Mouse (Mus musculus) cerebral cortex, adult 2 months (tissue): ENCODE measurements around the gene Micu1.

Experiments
- WGBS: fragments of 180-500 bp; shearing (Covaris S2); methylation state at CpG from one replicate; pipeline ENCODE4 v1.1.7; 2018; 5-methylcytosine and 5-hydroxymethylcytosine counted together

Gene Micu1

GRCm38 (mm10) chr10:59721555-59721954 is 19.3 kb downstream of the Micu1 start:
- whole genome bisulfite sequencing = 73% methylated on average over 4 of the region's 4 CpGs

DNA sequence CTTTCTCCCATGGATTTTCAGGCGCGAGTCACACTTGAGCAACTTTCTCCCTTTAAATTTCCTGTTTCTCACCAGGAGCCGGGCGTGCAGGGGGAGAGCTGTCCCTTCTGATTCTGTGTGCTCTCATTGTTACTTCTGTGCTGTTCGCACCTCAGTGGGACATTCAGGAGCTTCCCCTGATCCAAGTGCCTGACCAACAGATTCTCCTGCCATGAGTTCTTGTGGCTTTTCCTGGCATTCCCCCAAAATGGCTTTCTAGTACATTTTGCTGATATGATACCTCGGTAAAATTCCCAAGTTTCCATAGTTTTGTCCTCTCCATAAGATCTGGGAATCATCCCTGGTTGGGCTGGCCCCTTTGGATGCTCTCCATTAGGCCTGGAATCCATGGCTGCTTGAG is 25.0 kb downstream of the Micu1 start:
- 82% methylated on average over 6 of the region's 6 CpGs for WGBS

GRCm38 (mm10) chr10:59729261-59729660 is 27.0 kb downstream of the Micu1 start:
- WGBS = 83% methylated on average over 9 of the region's 9 CpGs

GRCm38 (mm10) chr10:59729842-59730241 is 27.6 kb downstream of the Micu1 start:
- 68% methylated on average over 4 of the region's 4 CpGs for WGBS

DNA sequence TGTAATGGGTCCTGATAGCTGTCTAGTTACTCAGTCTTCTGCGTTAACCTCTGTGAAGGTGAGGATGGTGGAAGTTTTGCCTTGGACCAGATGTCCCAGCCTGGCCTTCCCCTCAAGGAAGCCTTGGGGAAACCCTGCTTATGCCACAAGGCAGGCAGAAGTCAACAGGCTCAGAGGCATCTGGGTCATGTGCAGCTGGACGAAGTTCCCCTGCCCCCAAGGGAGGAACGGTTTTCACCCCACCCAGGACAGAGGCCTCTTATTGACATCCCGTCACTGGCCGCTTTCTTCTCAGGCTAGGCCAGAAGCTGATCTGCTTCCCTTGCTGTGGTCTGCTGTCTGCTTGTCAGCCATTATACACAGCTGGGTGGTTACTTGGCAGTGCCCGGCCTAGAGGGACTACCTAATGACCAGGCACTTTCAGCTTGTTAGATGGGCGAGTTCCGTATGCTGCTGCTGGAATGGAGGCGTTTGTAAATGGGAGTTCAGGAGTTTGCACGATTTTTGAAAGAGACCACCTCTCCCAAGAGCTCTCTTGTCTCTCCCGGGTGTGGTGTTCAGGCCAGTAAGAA is 33.8 kb downstream of the Micu1 start:
- 63% methylated on average over 11 of the region's 11 CpGs for WGBS

- 74% methylated on average over 4 of the region's 4 CpGs for WGBS
Measured at GRCm38 (mm10) chr10:59741448-59741847, 39.2 kb downstream of the Micu1 start.

DNA sequence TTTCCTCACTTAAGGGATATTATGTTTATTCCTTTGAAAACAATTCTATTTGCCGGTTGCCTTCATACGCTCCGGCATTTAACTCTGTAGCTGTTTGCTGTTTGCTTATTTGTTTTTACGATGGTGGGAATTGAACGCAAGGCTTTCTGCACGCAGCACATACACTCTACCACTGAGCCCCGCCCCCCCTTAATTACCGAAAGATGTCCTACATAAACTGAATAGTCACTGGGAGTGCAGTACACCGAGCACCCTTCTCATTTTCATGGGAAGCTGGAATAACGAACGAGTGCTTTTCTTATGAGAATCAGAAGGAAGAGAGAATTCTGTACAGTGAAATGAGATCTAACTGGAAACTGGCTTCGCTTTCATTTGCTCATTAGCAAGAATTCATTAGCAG is 41.1 kb downstream of the Micu1 start:
- WGBS = 69% methylated on average over 12 of the region's 12 CpGs

DNA sequence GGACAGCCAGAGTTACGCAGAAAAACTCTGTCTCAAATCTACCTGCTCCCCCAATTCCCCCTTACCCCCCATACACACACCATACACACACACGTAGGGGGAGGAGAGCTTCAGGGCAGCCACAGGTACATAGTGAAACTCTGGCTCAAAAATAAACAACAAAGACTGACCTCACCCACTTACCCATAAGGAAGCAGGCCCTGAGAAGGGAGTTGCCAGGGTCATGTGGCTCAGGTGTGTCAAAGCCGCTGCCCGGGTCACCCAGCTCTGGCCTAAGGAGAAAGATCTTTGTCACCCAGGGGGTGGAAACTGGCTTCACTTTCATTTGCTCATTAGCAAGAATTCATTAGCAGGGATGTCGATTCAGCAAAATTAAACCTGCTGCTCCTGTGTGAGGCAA is 41.7 kb downstream of the Micu1 start:
- 74% methylated on average over 5 of the region's 5 CpGs for WGBS

DNA sequence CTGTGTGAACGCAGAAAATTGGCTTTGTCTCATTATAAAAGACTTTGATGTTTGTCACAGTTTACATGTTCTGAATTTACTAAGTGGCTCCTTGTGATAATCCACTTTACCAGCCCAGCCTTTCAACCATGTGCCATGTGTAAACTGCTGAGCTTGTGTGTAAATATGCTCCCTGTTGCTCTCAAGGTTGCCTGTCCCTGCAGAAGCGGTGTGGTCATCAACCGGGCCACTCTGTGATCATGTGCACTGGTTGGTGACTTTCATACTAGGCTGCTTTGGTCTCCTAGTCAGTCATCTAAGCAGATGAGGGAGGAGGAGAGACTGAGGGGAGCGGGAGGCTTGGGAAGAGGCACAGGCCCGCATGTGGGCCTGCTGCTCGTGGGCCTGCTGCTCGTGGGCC is 45.1 kb downstream of the Micu1 start:
- WGBS = 80% methylated on average over 7 of the region's 7 CpGs

DNA sequence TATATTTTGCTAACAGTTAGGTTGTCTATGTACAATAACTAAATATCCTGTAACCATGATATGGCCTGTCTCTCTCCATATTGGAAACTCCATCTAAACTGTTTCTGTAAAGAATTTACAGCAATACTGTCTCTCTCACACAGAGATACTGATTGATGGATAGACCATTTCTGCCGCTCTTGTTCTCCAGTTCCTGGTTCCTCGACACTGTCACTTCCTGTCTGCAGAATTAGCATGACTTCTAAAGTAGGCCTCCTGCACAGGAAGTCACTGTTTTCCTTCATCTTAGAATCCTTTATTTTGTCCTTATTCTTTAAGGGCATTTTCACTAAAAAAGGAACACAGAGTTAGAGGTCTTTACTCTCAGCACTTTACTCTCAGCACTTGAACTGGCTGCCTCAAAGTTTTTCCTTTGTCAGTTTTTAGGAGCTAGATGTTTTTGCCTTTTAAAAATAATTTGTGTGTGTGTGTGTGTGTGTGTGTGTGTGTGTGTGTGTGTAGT is 46.5 kb downstream of the Micu1 start:
- WGBS = 83% methylated on average over 2 of the region's 2 CpGs

GRCm38 (mm10) chr10:59753538-59754069 is 51.3 kb downstream of the Micu1 start:
- 87% methylated on average over 9 of the region's 9 CpGs for WGBS

- 92% methylated on average over 1 of the region's 1 CpGs for WGBS
Measured at GRCm38 (mm10) chr10:59754104-59754503, 51.8 kb downstream of the Micu1 start.

GRCm38 (mm10) chr10:59754901-59755300 is 52.6 kb downstream of the Micu1 start:
- WGBS = 98% methylated on average over 1 of the region's 1 CpGs

GRCm38 (mm10) chr10:59755681-59756080 is 53.4 kb downstream of the Micu1 start:
- WGBS = 67% methylated on average over 11 of the region's 11 CpGs

DNA sequence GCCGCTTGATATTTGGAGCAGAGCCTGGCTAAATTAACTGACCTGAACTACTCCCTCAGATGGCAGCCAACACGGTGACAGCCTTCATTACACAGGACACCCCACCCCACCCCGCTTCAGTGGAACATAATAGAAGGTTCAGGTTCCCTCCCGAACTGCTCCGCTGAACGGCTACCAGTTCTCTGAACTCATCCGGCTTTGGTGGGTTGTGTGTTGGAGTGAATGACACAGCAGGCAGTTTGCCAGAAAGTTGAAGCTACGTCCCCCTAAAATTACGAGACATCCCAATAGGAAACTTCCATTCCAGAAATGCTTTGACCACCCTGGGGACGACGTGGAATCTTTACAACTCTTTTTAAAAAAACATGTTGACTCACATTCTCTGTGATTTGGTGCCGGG is 53.8 kb downstream of the Micu1 start:
- WGBS = 68% methylated on average over 12 of the region's 12 CpGs

GRCm38 (mm10) chr10:59756570-59756969 is 54.3 kb downstream of the Micu1 start:
- 82% methylated on average over 8 of the region's 8 CpGs for WGBS

DNA sequence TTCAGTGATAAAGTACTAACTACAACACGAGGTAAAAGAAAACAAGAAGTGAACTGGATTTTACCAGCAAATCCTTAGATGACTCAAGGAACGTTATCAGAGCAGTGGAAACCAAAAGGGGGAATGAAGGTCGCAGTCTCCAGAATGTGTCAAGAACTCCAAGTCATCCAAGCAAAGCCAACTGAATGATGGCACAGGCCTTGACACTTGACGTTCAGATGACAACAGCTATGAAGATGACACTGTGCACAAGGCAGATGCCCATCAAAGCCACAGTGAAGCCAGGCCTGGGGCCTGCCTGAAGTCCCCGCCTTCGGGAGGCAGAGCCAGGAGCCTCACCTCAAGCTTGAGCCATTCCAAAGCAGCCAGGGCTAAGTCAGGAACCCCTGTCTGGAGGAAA is 62.5 kb downstream of the Micu1 start:
- WGBS = 96% methylated on average over 6 of the region's 6 CpGs

GRCm38 (mm10) chr10:59768369-59769079 is 66.2 kb downstream of the Micu1 start:
- 86% methylated on average over 13 of the region's 13 CpGs for WGBS

GRCm38 (mm10) chr10:59771375-59772048 is 69.2 kb downstream of the Micu1 start:
- WGBS = 69% methylated on average over 6 of the region's 6 CpGs

DNA sequence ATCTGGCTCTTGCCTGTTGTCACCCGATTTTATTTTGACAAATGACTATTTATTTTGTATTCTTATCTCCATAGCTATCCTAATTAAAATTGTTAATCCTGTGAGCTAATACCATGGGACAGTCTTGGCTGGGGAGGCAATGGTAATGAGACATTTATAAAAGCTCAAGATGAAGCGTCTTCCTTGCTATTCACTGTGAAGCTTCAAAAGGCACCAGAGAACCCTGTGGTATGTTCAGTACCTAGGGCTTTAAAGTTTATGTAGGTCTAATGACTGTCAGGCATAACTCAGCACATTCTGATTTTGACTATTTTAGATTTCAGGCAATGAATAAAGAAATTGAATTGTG is 69.7 kb downstream of the Micu1 start:
- 70% methylated on average over 2 of the region's 2 CpGs for WGBS

DNA sequence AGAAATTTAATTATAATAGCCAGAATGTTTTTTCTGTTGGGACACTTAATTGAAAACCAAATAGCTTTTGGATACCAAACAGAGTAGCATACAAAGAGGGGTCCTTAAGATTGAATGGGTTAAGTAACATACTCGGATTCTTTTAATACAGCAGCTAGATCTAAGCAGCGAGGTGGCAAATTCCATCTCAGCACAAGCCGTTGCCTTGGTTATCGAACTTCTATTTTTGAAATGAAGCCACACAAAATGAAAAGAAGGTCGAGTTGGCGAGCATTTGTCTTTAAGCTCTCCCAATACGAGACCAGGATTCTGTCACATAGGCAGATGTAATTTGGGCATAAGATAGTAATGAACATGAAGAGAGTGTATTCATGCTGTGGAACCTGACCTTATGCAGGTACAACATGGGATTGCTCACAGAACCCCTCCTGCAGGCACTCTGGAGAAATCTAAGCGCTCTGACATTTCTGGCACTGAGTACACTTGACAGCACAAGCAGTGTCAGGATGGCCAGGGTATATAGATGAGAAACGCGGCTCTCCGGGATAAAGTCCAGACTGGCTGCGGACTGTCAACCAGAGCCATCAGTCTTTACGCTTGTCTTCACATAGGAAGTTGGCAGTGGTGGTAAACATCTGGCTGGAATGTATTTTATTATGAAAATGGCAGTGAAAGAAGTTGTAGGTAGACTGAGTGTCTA is 71.3 kb downstream of the Micu1 start:
- 40% methylated on average over 13 of the region's 13 CpGs for WGBS

- WGBS = 86% methylated on average over 3 of the region's 3 CpGs
Measured at GRCm38 (mm10) chr10:59774141-59774534, 71.9 kb downstream of the Micu1 start.
